Mouse (Mus musculus) forebrain, postnatal 0 days (tissue): ENCODE data around the gene Rab23. TPM values are rescaled to one million over a fixed set of nuclear protein-coding genes. Genes with fewer than 3 reads are reported as not detected.
A peak's percentile ranks its signal among the peaks of the same experiment; 100 is the strongest.
"Not testable (repeated sequence)": the region's sequence is repeated elsewhere in the genome, so short reads cannot be mapped to it uniquely, and the experiment has no call there.

Source experiments
- ATAC-seq: fragments of 200-750 bp; cut with Nextera tagmentation; 2 replicates; pipeline ENCODE4 v1.8.0; 2017; ENCODE audit warnings: mild to moderate bottlenecking, moderate library complexity
- DNase-seq: peaks from one replicate; pipeline ENCODE4 v3.0.0-alpha.2; 2015
- H3K27ac ChIP-seq: fragments of 300-500 bp; sonication (generic); 2 replicates; pipeline ENCODE4 v1.5.1; 2014; ENCODE audit warnings: low read depth, mild to moderate bottlenecking, antibody characterized with exemption, low read length, moderate library complexity, mixed read lengths
- H3K27me3 ChIP-seq: fragments of 300-500 bp; sonication (generic); 2 replicates; pipeline ENCODE4 v1.6.1; 2014; ENCODE audit warnings: mild to moderate bottlenecking, low read length, mixed read lengths; ENCODE audit not compliant: insufficient read depth
- H3K36me3 ChIP-seq: fragments of 300-500 bp; sonication (generic); 2 replicates; pipeline ENCODE4 v1.6.1; 2014; ENCODE audit warnings: mild to moderate bottlenecking, moderate library complexity; ENCODE audit not compliant: insufficient read depth
- H3K4me1 ChIP-seq: fragments of 300-500 bp; sonication (generic); 2 replicates; pipeline ENCODE4 v1.6.1; 2014; ENCODE audit warnings: antibody characterized with exemption; ENCODE audit not compliant: insufficient read depth
- H3K4me2 ChIP-seq: fragments of 300-500 bp; sonication (generic); 2 replicates; pipeline ENCODE4 v1.6.1; 2014; ENCODE audit warnings: low read depth, mild to moderate bottlenecking, moderate library complexity
- H3K4me3 ChIP-seq: fragments of 300-500 bp; sonication (generic); 2 replicates; pipeline ENCODE4 v1.5.1; 2014; ENCODE audit warnings: low read depth, low read length, mixed read lengths
- H3K9ac ChIP-seq: fragments of 300-500 bp; sonication (generic); 2 replicates; pipeline ENCODE4 v1.6.1; 2014; ENCODE audit warnings: mild to moderate bottlenecking
- H3K9me3 ChIP-seq: fragments of 300-500 bp; sonication (generic); 2 replicates; pipeline ENCODE4 v1.6.1; 2016; ENCODE audit warnings: low read length
- CTCF ChIP-seq: sonication (generic); IDR thresholded peaks from 2 replicates; pipeline ENCODE4 v1.5.1; 2016; ENCODE audit warnings: antibody characterized with exemption, control low read depth, low read depth
- WGBS: fragments of 180-500 bp; shearing (Covaris S2); extraction: QIAGEN DNeasy Blood & Tissue Kit; methylation state at CpG from one replicate; pipeline ENCODE4 v1.1.7; 2014; 5-methylcytosine and 5-hydroxymethylcytosine counted together
- polyA plus RNA-seq: library from polyadenylated mRNA; unstranded; fragments of >200 nt; fragmentation: Nextera tagmentation; extraction: Ambion mirVana; gene quantifications from 2 replicates; pipeline ENCODE4 v1.2.1, GENCODE M21; 2015
- total RNA-seq: library from RNA; depleted of rRNA; stranded (reverse); fragments of >200 nt; gene quantifications from 2 replicates; pipeline ENCODE4 v1.2.3, GENCODE M21; 2014

The Rab23 gene
- total and polyA plus RNA-seq, 2 experiments from 2014 or later, result 13.8 to 25.4 TPM

DNA sequence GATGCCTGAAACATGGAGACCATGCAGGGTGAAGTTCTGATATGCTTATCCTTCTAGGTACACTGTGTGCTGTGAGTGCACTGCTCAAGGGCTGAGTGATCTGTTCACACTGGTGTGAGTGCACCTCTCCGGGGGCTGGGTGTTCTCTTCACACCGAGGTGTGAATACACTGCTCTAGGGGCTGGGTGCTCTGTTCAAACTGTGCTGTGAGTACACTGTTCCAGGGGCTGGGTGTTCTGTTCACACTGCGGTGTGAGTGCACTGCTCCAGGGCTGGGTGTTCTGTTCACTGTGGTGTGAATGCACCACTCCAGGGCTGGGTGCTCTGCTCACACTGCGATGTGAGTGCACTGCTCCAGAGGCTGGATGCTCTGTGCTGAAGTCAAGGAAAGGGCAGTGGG is 26.2 kb downstream of the Rab23 start:
- no peaks in the 10 kb centered on the region for H3K27me3 ChIP-seq
- no peak overlapping the region for H3K4me2 ChIP-seq
- no peak overlapping the region for H3K4me3 ChIP-seq
- H3K27ac ChIP-seq, result no peak overlapping the region
- ATAC-seq (no peak), DNase-seq (no peak)
- H3K9ac ChIP-seq, result no peak overlapping the region
- no peak for TF ChIP-seq CTCF
- WGBS, result 100% methylated on average over 4 of the region's 4 CpGs
- peaks cover 10% of the 10 kb centered on the region for H3K36me3 ChIP-seq
- H3K4me1 ChIP-seq, result no peaks in the 10 kb centered on the region
- no peaks in the 10 kb centered on the region for H3K9me3 ChIP-seq

DNA sequence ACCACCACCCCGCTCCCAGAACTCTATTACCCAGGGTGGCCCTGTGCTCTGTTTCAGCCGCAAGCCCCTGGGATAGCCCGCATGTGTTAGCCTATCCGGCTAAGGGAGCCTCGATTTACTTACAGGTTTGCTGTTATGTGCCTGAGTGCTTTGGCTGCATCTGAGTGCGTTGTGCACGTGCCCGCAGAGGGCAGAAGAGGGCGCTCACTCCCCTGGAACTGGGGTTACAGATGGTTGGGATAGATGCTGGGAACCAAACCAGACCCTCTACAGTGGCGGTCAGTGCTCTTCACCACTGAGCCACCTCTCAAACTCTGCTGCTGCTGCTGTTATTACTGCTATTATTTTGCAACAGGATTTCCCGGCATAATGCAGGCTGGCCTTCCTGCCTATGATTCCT is 29.4 kb downstream of the Rab23 start:
- Histone ChIP-seq H3K27ac (no peak overlapping the region), H3K4me3 (no peak overlapping the region), H3K36me3 (no peaks in the 10 kb centered on the region), H3K4me1 (no peaks in the 10 kb centered on the region; the same call in 1 of the 2 replicates), H3K9ac (no peak overlapping the region), H3K4me2 (no peak overlapping the region), H3K9me3 (no peaks in the 10 kb centered on the region), H3K27me3 (no peaks in the 10 kb centered on the region)
- no peak for TF ChIP-seq CTCF
- 98% methylated on average over 11 of the region's 11 CpGs for WGBS
- DNase-seq (no peak), ATAC-seq (no peak)

DNA sequence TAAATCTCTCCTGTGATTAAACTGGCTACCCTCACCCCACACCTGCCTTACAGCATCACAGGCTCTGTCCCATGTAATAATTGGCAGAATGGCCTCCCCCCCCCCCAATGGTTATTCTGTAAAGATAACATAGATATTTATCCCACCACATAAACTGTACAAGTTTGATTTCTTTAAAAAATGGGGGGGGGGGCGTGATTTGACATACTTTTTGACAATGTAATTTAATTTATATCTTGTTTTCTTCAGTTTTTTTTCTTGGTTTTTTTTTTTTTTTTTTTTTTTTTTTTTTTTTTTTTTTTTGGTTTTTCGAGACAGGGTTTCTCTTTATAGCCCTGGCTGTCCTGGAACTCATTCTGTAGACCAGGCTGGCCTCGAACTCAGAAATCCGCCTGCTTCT is 30.0 kb downstream of the Rab23 start:
- H3K36me3 ChIP-seq, H3K4me1 ChIP-seq, H3K27me3 ChIP-seq, H3K9ac ChIP-seq, H3K4me2 ChIP-seq, H3K27ac ChIP-seq, H3K9me3 ChIP-seq, H3K4me3 ChIP-seq, DNase-seq, ATAC-seq: not testable (repeated sequence)
- WGBS, result 93% methylated on average over 3 of the region's 4 CpGs

DNA sequence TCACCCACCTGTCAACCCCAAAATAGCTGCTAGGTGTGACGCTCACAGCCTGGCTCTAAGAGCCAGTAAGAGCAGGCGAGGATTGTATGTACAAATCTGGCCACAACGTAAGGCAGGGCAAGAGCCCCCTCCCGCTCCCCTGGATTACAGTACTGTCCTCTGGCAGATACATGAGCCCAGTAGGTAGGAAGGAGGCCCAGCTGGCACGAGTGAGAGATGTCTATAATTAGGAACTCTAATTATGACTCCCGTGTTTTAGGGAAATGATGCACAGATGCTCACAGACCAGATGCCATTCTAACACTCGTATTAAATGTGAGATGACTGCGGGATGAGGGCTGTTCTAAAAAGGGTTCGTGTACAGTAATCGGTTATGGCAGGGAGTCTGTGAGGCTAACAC is 31.6 kb downstream of the Rab23 start:
- no peak for TF ChIP-seq CTCF
- no peaks in the 10 kb centered on the region for H3K36me3 ChIP-seq
- ATAC-seq, result peak; percentile 82
- no peaks in the 10 kb centered on the region for H3K9me3 ChIP-seq
- no peaks in the 10 kb centered on the region for H3K27me3 ChIP-seq
- DNase-seq, result peak; percentile 51
- 0 out of 2 replicates have a peak overlapping the region, but pooled peaks have one; percentile 36 for H3K27ac ChIP-seq
- H3K4me2 ChIP-seq, result no peak overlapping the region
- H3K4me3 ChIP-seq, result no peak overlapping the region
- H3K9ac ChIP-seq, result no peak overlapping the region
- H3K4me1 ChIP-seq, result no peaks in the 10 kb centered on the region; the same call in 1 of the 2 replicates
- 51% methylated on average over 10 of the region's 10 CpGs for WGBS

DNA sequence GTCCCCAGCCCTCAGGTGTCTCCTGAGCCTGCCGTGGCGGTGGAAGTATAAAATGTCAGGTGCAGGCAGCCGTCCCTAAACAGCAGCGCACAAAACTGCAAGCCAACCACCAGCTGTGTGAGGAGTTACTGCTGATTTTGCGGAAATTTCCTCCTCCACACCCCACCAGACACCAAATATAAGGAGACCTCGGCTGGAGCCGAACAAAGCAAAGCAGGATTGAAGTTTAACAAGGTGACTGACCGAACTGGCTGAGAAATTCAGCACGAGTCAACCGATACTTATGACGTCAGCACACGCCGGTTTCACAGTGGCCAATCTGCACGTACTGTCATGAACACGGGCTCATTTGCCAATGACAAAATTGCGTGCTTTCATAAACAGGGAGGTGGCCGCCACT is 34.4 kb downstream of the Rab23 start:
- no peak for TF ChIP-seq CTCF
- H3K9me3 ChIP-seq, result no peaks in the 10 kb centered on the region
- no peak overlapping the region for H3K27ac ChIP-seq
- no peak overlapping the region for H3K9ac ChIP-seq
- H3K4me2 ChIP-seq, result no peak overlapping the region
- H3K36me3 ChIP-seq, result no peaks in the 10 kb centered on the region
- peaks cover 7% of the 10 kb centered on the region; the same call in 1 of the 2 replicates for H3K4me1 ChIP-seq
- no peak for DNase-seq
- 89% methylated on average over 17 of the region's 17 CpGs for WGBS
- H3K4me3 ChIP-seq, result no peak overlapping the region
- no peaks in the 10 kb centered on the region for H3K27me3 ChIP-seq
- no peak for ATAC-seq

DNA sequence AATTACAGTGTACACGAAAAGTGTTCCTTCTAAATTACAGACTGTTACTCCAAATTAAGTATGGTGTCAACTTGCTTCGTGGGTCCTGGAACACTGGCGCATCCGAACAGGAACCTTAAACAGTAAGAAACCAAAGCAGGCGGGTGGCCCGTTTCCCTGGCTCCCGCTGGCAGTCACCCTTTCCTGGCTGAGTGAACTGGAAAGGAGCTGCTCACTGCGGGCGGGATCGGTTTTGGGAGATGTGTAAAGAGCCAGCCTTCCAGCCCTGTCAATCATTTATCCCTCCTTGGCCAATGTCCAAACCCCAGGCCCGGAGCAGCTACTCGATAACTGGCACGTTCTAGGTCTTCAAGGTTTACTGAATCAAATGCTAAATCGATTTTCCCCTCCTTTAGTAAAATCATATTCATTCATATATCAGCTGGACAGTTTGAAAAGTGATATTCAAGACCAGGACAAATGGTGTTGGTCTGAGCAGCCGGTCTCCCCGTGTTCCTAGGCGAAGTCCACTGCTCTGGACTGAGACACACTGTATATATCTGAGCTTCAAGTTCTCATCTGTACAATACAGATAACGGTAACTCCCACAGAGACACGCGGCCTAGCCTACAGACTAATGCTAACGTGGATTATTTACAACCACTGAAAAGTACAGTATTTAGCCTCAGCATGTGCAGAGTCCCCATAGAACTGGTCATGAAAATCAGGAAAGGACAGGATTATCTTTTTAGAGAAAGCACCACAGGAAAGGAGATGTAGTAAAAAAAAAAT is 35.5 kb downstream of the Rab23 start:
- WGBS, result 55% methylated on average over 21 of the region's 21 CpGs

DNA sequence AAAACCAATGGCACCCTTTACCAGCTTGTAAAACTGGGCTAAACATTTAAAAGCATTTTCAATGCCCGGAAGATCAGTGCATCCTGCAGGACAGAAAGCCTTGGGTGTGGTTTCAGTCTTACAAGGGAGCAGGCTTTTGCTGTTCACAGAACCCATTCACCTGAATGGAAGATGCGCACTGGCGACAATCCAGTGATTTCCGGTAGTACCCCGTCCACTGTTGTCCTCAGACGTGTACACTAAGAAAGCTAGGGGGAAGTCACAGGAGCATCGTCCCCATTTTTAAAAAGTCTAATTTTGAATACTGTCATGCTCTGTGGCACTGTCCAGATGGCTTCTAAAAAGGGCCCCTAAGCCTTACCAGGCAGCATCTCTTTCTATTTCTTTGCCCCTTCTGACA is 36.1 kb downstream of the Rab23 start:
- H3K9ac ChIP-seq, result no peak overlapping the region
- DNase-seq, result no peak
- no peak for TF ChIP-seq CTCF
- no peaks in the 10 kb centered on the region for H3K27me3 ChIP-seq
- no peaks in the 10 kb centered on the region for H3K9me3 ChIP-seq
- peaks cover 7% of the 10 kb centered on the region; the same call in 1 of the 2 replicates for H3K4me1 ChIP-seq
- no peak overlapping the region for H3K4me3 ChIP-seq
- WGBS, result 67% methylated on average over 7 of the region's 7 CpGs
- ATAC-seq, result no peak
- peaks cover 6% of the 10 kb centered on the region; the same call in 1 of the 2 replicates for H3K36me3 ChIP-seq
- H3K27ac ChIP-seq, result no peak overlapping the region
- no peak overlapping the region for H3K4me2 ChIP-seq

More for the DNA sequence above, 35.5 kb downstream of the Rab23 start:
- no peaks in the 10 kb centered on the region for H3K9me3 ChIP-seq
- no peak overlapping the region for H3K9ac ChIP-seq
- H3K4me3 ChIP-seq, result no peak overlapping the region
- TF ChIP-seq CTCF, result no peak
- DNase-seq, result peak; percentile 20
- no peaks in the 10 kb centered on the region for H3K27me3 ChIP-seq
- no peak for ATAC-seq
- H3K4me1 ChIP-seq, result peaks cover 7% of the 10 kb centered on the region; the same call in 1 of the 2 replicates
- no peak overlapping the region for H3K27ac ChIP-seq
- no peak overlapping the region for H3K4me2 ChIP-seq
- peaks cover under 1% of the 10 kb centered on the region; the same call in 1 of the 2 replicates for H3K36me3 ChIP-seq
